Mouse (Mus musculus): ENCODE measurements around the gene Ifna14. TPM values are rescaled to one million over a fixed set of nuclear protein-coding genes. Genes with fewer than 3 reads are reported as not detected.
"Not testable (repeated sequence)": the region's sequence is repeated elsewhere in the genome, so short reads cannot be mapped to it uniquely, and the experiment has no call there.

Ifna14 gene
- polyA plus RNA-seq (2015; fragmentation: Nextera tagmentation; extraction: Ambion mirVana): not detected in 2 replicates

DNA sequence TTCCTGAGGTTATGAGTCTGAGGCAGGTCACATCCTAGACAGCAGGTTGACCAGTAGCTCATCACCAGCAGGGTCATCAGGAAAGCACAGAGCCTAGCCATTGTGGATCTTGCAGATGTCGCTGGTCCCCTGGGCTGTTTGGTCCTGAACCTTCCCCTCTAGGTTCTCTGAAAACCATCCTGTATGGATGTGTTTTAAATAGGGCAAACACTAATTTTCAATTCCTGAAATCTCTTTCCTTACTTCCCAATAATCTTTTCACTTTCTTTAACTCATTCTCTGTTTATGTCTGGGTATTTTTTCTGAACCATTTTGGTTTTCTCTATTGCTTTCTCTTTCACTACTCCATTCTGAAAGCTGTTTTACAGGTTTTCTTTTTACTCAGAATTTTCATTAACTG, at the start of gene Ifna14:
Gene Ifna14, minus strand, starts transcription at position 101 of the 400 bp plus-strand sequence.
- Histone ChIP-seq H3K9me3 (ENCODE audit: control insufficient read depth, low read length) (no peaks in the 10 kb centered on the region), H3K4me1 (replicated peaks; ENCODE audit: control insufficient read depth, insufficient read depth, low read length) (no peaks in the 10 kb centered on the region), H3K27ac (ENCODE audit: low read length) (no peak within 1 kb of the TSS), H3K27me3 (ENCODE audit: control insufficient read depth, insufficient read depth, low read depth, low read length) (no peaks in the 10 kb centered on the region), H3K36me3 (ENCODE audit: control insufficient read depth, insufficient read depth, low read length) (no peaks in the 10 kb centered on the region), H3K4me2 (ENCODE audit: low read depth, low read length) (no peak within 1 kb of the TSS), H3K4me3 (ENCODE audit: low read length) (no peak within 1 kb of the TSS), H3K9ac (ENCODE audit: low read length) (no peak within 1 kb of the TSS)
- no peak for ATAC-seq (ENCODE audit: low read depth)
- 74% methylated on average over 1 of the region's 1 CpGs for WGBS

DNA sequence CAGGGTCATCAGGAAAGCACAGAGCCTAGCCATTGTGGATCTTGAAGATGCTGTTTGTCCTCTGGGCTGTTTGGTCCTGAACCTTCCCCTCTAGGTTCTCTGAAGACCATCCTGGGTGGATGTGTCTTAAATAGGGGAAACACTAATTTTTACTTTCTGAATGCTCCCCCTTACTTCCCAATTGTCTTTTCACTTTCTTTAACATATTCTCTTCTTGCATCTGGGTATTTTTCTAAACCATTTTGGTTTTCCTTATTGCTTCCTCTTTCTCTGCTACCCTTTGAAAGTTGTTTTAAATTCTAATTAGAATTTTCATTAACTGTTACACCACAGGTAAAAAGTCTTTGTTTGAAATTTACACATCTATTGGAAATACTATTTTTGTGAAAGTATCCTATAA, 31.7 kb upstream of the Ifna14 start, which contains the start of gene Ifna12:
Gene Ifna12, minus strand, starts transcription at position 101 of the 400 bp plus-strand sequence.
- no peak for ATAC-seq (ENCODE audit: low read depth)
- Histone ChIP-seq H3K9me3 (ENCODE audit: control insufficient read depth, low read length) (no peaks in the 10 kb centered on the region), H3K36me3 (ENCODE audit: control insufficient read depth, insufficient read depth, low read length) (no peaks in the 10 kb centered on the region), H3K27ac (ENCODE audit: low read length) (no peak within 1 kb of the TSS), H3K27me3 (ENCODE audit: control insufficient read depth, insufficient read depth, low read depth, low read length) (no peaks in the 10 kb centered on the region), H3K4me3 (ENCODE audit: low read length) (no peak within 1 kb of the TSS), H3K4me1 (replicated peaks; ENCODE audit: control insufficient read depth, insufficient read depth, low read length) (no peaks in the 10 kb centered on the region), H3K9ac (ENCODE audit: low read length) (no peak within 1 kb of the TSS), H3K4me2 (ENCODE audit: low read depth, low read length) (no peak within 1 kb of the TSS)

DNA sequence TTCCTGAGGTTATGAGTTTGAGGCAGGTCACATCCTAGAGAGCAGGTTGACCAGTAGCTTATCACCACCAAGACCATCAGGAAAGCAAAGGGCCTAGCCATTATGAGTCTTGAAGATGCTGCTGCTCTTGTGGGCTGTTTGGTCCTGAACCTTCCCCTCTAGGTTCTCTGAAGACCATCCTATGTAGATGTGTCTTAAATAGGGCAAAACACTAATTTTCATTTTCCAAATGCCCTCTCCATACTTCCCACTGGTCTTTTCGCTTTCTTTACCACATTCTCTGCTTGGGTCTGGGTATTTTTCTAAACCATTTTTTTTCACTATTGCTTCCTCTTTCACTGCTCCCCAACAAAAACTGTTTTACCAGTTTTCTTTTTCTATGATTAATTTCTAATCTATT, 20.7 kb upstream of the Ifna14 start, which contains the start of gene Ifna9:
Gene Ifna9, minus strand, starts transcription at position 101 of the 400 bp plus-strand sequence.
- 71% methylated on average over 1 of the region's 1 CpGs for WGBS
- Histone ChIP-seq H3K9ac (ENCODE audit: low read length) (no peak within 1 kb of the TSS), H3K9me3 (ENCODE audit: control insufficient read depth, low read length) (no peaks in the 10 kb centered on the region), H3K4me1 (replicated peaks; ENCODE audit: control insufficient read depth, insufficient read depth, low read length) (no peaks in the 10 kb centered on the region), H3K36me3 (ENCODE audit: control insufficient read depth, insufficient read depth, low read length) (no peaks in the 10 kb centered on the region), H3K27me3 (ENCODE audit: control insufficient read depth, insufficient read depth, low read depth, low read length) (no peaks in the 10 kb centered on the region), H3K27ac (ENCODE audit: low read length) (no peak within 1 kb of the TSS), H3K4me3 (ENCODE audit: low read length) (no peak within 1 kb of the TSS), H3K4me2 (ENCODE audit: low read depth, low read length) (no peak within 1 kb of the TSS)
- no peak for ATAC-seq (ENCODE audit: low read depth)

DNA sequence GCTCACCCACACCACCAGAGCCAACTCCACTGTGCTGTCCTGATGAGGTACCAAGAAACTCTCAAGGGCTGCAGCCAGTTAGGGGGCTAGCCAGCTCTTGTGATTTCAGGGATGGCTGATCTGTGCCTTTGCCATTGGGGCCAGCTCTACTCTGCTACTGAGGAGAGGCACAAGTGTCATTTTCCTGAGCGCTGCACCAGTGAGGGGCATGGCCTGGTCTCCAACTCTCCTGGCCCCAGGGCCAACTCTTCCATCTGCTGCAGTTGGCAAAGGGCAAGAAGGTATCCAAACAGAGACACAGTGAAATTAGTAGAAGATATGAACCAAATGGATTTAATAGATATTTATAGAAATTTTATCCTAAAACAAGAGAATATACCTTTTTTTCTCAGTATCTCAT, 9.8 kb downstream of the Ifna14 start:
- no peak overlapping the region for H3K4me3 ChIP-seq (ENCODE audit: low read length)
- no peak overlapping the region for H3K9ac ChIP-seq (ENCODE audit: low read length)
- no peaks in the 10 kb centered on the region for H3K4me1 ChIP-seq (replicated peaks; ENCODE audit: control insufficient read depth, insufficient read depth, low read length)
- no peaks in the 10 kb centered on the region for H3K36me3 ChIP-seq (ENCODE audit: control insufficient read depth, insufficient read depth, low read length)
- 92% methylated on average over 1 of the region's 1 CpGs for WGBS
- H3K27ac ChIP-seq (ENCODE audit: low read length): no peak overlapping the region
- no peaks in the 10 kb centered on the region for H3K27me3 ChIP-seq (ENCODE audit: control insufficient read depth, insufficient read depth, low read depth, low read length)
- no peak overlapping the region for H3K4me2 ChIP-seq (ENCODE audit: low read depth, low read length)
- ATAC-seq (ENCODE audit: low read depth): no peak
- no peaks in the 10 kb centered on the region for H3K9me3 ChIP-seq (ENCODE audit: control insufficient read depth, low read length)

DNA sequence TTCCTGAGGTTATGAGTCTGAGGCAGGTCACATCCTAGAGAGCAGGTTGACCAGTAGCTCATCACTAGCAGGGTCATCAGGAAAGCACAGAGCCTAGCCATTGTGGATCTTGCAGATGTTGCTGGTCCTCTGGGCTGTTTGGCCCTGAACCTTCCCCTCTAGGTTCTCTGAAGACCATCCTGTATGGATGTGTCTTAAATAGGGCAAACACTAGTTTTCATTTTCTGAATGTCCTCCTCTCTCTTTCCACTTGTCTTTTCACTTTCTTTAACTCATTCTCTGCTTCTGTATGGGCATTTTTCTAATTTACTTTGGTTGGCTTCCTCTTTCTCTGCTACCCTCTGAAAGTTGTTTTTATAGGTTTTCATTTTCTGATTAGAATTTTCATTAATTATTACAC, 13.5 kb downstream of the Ifna14 start, which contains the start of gene Ifna15:
Gene Ifna15, minus strand, starts transcription at position 101 of the 400 bp plus-strand sequence.
- H3K27ac ChIP-seq (ENCODE audit: low read length); H3K4me3 ChIP-seq (ENCODE audit: low read length); H3K9ac ChIP-seq (ENCODE audit: low read length); H3K36me3 ChIP-seq (ENCODE audit: control insufficient read depth, insufficient read depth, low read length); H3K4me1 ChIP-seq (replicated peaks; ENCODE audit: control insufficient read depth, insufficient read depth, low read length); H3K9me3 ChIP-seq (ENCODE audit: control insufficient read depth, low read length); H3K27me3 ChIP-seq (ENCODE audit: control insufficient read depth, insufficient read depth, low read depth, low read length); ATAC-seq (ENCODE audit: low read depth); H3K4me2 ChIP-seq (ENCODE audit: low read depth, low read length): not testable (repeated sequence)

DNA sequence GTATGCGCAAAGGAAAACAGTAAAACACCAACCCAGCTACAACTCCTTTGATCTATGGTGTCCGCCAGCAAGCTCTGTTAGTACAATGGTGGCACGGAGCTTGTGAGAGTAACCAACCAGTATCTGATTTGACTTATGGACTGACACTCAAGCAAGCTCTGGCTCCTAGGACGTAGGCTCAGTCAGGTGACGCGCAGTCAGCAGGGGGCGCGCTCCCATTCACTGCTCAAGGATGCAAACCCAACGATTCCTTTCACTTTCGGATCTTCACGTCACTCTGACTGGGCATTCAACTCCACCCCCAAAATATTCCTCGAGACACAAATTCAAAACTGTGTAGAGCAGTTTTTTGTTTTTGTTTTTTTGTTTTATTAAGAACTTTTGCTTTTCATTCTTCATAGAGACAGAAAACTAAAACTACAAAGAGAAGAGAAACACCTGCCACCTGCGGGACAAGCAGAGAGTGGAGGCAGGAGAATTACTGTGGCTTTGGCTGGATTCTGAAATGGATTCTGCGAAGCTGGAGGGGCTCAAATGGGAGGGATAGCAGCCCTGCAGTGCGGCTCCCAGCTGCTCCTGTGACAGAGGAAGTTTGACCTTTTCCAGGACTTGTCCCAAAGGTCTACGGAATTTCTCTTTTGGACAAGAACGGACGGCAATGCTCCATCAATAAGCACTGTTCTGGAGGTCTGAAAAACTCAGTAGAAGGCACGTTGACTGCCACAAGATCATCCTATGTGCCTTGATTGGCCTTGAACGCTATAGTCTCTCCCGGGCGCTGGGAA, 21.2 kb downstream of the Ifna14 start:
- Histone ChIP-seq H3K4me2 (ENCODE audit: low read depth, low read length) (peak overlapping the region; percentile 71), H3K9me3 (ENCODE audit: control insufficient read depth, low read length) (no peaks in the 10 kb centered on the region), H3K27ac (ENCODE audit: low read length) (no peak overlapping the region), H3K9ac (ENCODE audit: low read length) (peak overlapping the region; percentile 51; the same call in 1 of the 2 replicates), H3K36me3 (ENCODE audit: control insufficient read depth, insufficient read depth, low read length) (no peaks in the 10 kb centered on the region), H3K4me1 (replicated peaks; ENCODE audit: control insufficient read depth, insufficient read depth, low read length) (no peaks in the 10 kb centered on the region), H3K27me3 (ENCODE audit: control insufficient read depth, insufficient read depth, low read depth, low read length) (no peaks in the 10 kb centered on the region), H3K4me3 (ENCODE audit: low read length) (peak overlapping the region; percentile 52)
- WGBS: 29% methylated on average over 22 of the region's 22 CpGs
- peak; percentile 90 for ATAC-seq (ENCODE audit: low read depth)

DNA sequence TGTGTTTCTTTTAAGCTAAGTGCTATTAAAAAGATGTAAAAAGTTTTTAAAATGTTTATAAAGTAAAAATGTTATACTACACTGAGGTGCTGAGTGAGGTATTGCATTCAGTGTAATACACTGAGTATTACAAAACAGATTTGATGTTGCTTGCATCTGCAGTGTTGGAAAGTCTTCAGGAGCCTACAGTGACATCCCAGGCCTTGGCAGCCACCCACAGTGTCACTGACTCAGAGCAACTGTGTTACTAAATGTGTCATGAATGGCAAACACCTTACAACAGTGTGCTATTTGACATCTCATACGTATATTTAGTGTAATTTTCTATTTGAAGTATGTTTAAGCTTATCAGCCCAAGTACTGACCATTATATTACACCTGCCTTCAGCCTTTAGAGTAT, 23.6 kb downstream of the Ifna14 start:
- Histone ChIP-seq H3K36me3 (ENCODE audit: control insufficient read depth, insufficient read depth, low read length) (no peaks in the 10 kb centered on the region), H3K9ac (ENCODE audit: low read length) (no peak overlapping the region), H3K4me1 (replicated peaks; ENCODE audit: control insufficient read depth, insufficient read depth, low read length) (no peaks in the 10 kb centered on the region), H3K27ac (ENCODE audit: low read length) (no peak overlapping the region), H3K4me3 (ENCODE audit: low read length) (no peak overlapping the region), H3K4me2 (ENCODE audit: low read depth, low read length) (no peak overlapping the region), H3K27me3 (ENCODE audit: control insufficient read depth, insufficient read depth, low read depth, low read length) (no peaks in the 10 kb centered on the region), H3K9me3 (ENCODE audit: control insufficient read depth, low read length) (no peaks in the 10 kb centered on the region)
- no peak for ATAC-seq (ENCODE audit: low read depth)
- 28% methylated on average over 1 of the region's 1 CpGs for WGBS

DNA sequence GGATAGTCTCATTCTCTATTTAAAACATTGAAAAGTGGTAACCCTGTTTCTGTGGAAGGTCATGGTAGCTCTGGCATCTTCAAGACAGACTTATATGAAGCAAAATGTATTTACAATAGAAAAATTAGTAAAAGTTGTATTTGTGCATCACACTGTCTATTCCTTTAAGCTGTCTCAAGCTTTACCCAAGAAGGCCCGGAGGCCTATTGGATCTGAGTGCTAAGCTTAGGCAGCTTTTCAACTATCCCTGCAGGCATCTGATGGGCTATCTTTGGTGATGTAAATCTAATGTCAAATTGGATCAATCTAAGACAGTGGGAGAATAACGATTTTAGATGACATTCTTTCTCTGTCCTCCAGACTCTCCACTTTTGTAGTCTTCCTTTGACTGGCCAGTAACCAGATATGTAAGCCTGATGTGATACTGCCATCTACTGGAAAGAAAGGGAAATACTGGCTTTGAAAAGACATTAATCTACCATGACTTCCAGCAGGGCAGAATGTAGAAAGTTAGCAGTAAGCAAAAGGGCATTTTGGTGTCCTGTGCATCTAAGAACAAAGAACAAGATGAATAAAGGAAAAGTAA, 27.9 kb downstream of the Ifna14 start:
- 47% methylated on average over 2 of the region's 2 CpGs for WGBS
- peak; percentile 60; the same call in 1 of the 2 replicates for ATAC-seq (ENCODE audit: low read depth)
- Histone ChIP-seq H3K27ac (ENCODE audit: low read length) (no peak overlapping the region), H3K9me3 (ENCODE audit: control insufficient read depth, low read length) (no peaks in the 10 kb centered on the region), H3K4me1 (replicated peaks; ENCODE audit: control insufficient read depth, insufficient read depth, low read length) (no peaks in the 10 kb centered on the region), H3K4me2 (ENCODE audit: low read depth, low read length) (no peak overlapping the region), H3K4me3 (ENCODE audit: low read length) (no peak overlapping the region), H3K36me3 (ENCODE audit: control insufficient read depth, insufficient read depth, low read length) (no peaks in the 10 kb centered on the region), H3K27me3 (ENCODE audit: control insufficient read depth, insufficient read depth, low read depth, low read length) (no peaks in the 10 kb centered on the region), H3K9ac (ENCODE audit: low read length) (no peak overlapping the region)

GRCm38 (mm10) chr4:88537328-88537727, 34.3 kb downstream of the Ifna14 start:
- 0 out of 2 replicates have a peak overlapping the region, but pooled peaks have one; percentile 10 for H3K4me3 ChIP-seq (ENCODE audit: low read length)
- 0 out of 2 replicates have a peak overlapping the region, but pooled peaks have one; percentile 8 for H3K9ac ChIP-seq (ENCODE audit: low read length)
- H3K27ac ChIP-seq (ENCODE audit: low read length): peak overlapping the region; percentile 58
- H3K4me2 ChIP-seq (ENCODE audit: low read depth, low read length): peak overlapping the region; percentile 41
- H3K36me3 ChIP-seq (ENCODE audit: control insufficient read depth, insufficient read depth, low read length): no peaks in the 10 kb centered on the region
- WGBS: 35% methylated on average over 12 of the region's 12 CpGs
- H3K9me3 ChIP-seq (ENCODE audit: control insufficient read depth, low read length): no peaks in the 10 kb centered on the region
- H3K27me3 ChIP-seq (ENCODE audit: control insufficient read depth, insufficient read depth, low read depth, low read length): no peaks in the 10 kb centered on the region
- peaks cover 10% of the 10 kb centered on the region for H3K4me1 ChIP-seq (replicated peaks; ENCODE audit: control insufficient read depth, insufficient read depth, low read length)
- peak; percentile 87 for ATAC-seq (ENCODE audit: low read depth)
